Mouse (Mus musculus): Measurements from ENCODE around the gene Spred1. TPM values are rescaled to one million over a fixed set of nuclear protein-coding genes. Genes with fewer than 3 reads are reported as not detected.
A peak's percentile ranks its signal among the peaks of the same experiment; 100 is the strongest.

Spred1 gene
- polyA plus RNA-seq, 1 experiment from 2014 or later: 20.8 TPM

DNA sequence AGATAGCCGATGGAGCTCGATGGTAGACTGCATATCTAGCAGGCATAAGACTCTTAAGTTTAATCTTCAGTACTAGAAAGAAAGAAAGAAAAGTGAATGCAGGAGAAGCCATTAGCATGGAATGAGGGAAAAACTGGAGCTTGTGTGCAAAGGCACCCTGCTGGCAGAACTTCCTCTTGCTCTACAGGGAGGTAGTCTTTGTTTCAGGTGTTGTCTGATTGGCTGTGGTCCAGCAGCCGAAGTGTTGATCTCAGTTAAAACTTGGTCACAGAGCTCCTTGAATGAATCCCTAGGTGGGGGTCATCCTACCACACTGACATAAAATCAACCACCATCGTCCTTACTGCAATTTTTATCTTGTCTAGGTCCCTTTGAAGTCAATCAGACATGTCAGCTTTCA is 55.8 kb downstream of the Spred1 start:
- H3K27me3 ChIP-seq (ENCODE audit: control insufficient read depth, insufficient read depth, low read length): no peaks in the 10 kb centered on the region
- no peak overlapping the region for H3K4me2 ChIP-seq (ENCODE audit: low read depth, low read length, severe bottlenecking)
- H3K36me3 ChIP-seq (ENCODE audit: control insufficient read depth, insufficient read depth, low read length): no peaks in the 10 kb centered on the region
- H3K9ac ChIP-seq (ENCODE audit: low read length): no peak overlapping the region
- H3K4me1 ChIP-seq (replicated peaks; ENCODE audit: control insufficient read depth, insufficient read depth, low read length): no peaks in the 10 kb centered on the region
- H3K27ac ChIP-seq (ENCODE audit: low read depth, low read length): no peak overlapping the region
- no peak for ATAC-seq (replicated peaks; ENCODE audit: low FRiP score)
- 68% methylated on average over 4 of the region's 4 CpGs for WGBS
- no peak for DNase-seq (ENCODE audit: low spot score)
- no peaks in the 10 kb centered on the region for H3K9me3 ChIP-seq (ENCODE audit: control insufficient read depth, low read length)
- no peak overlapping the region for H3K4me3 ChIP-seq (ENCODE audit: low read depth, low read length)

- peaks cover 4% of the 10 kb centered on the region; the same call in 1 of the 2 replicates for H3K36me3 ChIP-seq (ENCODE audit: control insufficient read depth, insufficient read depth, low read length)
Observed at GRCm38 (mm10) chr2:117180250-117180885, 59.2 kb downstream of the Spred1 start.

DNA sequence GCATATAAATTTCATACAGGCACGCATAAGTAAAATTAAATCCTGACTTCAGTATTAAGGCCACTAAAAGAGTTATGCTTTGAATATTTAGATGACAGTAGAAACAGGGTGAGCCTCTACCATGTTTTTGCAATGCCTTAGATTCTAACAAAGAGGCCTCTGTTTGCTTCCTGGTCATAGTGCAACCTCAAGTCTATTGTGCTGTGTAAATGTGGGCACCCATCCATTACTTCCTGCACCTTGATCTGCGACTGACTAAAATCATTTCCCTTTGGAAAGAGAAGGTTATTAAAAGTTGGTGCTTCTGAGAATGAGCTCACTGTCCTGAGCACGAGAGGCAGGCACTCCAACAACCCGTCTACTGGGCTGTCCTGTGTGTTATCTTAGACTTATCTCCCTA is 64.4 kb downstream of the Spred1 start:
- Histone ChIP-seq H3K27ac (ENCODE audit: low read depth, low read length) (no peak overlapping the region), H3K4me3 (ENCODE audit: low read depth, low read length) (no peak overlapping the region), H3K4me2 (ENCODE audit: low read depth, low read length, severe bottlenecking) (no peak overlapping the region), H3K4me1 (replicated peaks; ENCODE audit: control insufficient read depth, insufficient read depth, low read length) (no peaks in the 10 kb centered on the region), H3K36me3 (ENCODE audit: control insufficient read depth, insufficient read depth, low read length) (peaks cover 10% of the 10 kb centered on the region; the same call in 1 of the 2 replicates), H3K9me3 (ENCODE audit: control insufficient read depth, low read length) (no peaks in the 10 kb centered on the region), H3K27me3 (ENCODE audit: control insufficient read depth, insufficient read depth, low read length) (no peaks in the 10 kb centered on the region), H3K9ac (ENCODE audit: low read length) (no peak overlapping the region)
- 75% methylated on average over 4 of the region's 4 CpGs for WGBS
- ATAC-seq (replicated peaks; ENCODE audit: low FRiP score): no peak
- no peak for DNase-seq (ENCODE audit: low spot score)

More at GRCm38 (mm10) chr2:117180250-117180885, 59.2 kb downstream of the Spred1 start:
- H3K4me2 ChIP-seq (ENCODE audit: low read depth, low read length, severe bottlenecking): no peak overlapping the region
- no peaks in the 10 kb centered on the region for H3K4me1 ChIP-seq (replicated peaks; ENCODE audit: control insufficient read depth, insufficient read depth, low read length)
- WGBS: 37% methylated on average over 7 of the region's 7 CpGs
- no peak overlapping the region for H3K27ac ChIP-seq (ENCODE audit: low read depth, low read length)
- H3K4me3 ChIP-seq (ENCODE audit: low read depth, low read length): no peak overlapping the region
- DNase-seq (ENCODE audit: low spot score) (peak; percentile 81), ATAC-seq (replicated peaks; ENCODE audit: low FRiP score) (peak; percentile 85)
- no peak overlapping the region for H3K9ac ChIP-seq (ENCODE audit: low read length)
- H3K9me3 ChIP-seq (ENCODE audit: control insufficient read depth, low read length): no peaks in the 10 kb centered on the region
- no peaks in the 10 kb centered on the region for H3K27me3 ChIP-seq (ENCODE audit: control insufficient read depth, insufficient read depth, low read length)

DNA sequence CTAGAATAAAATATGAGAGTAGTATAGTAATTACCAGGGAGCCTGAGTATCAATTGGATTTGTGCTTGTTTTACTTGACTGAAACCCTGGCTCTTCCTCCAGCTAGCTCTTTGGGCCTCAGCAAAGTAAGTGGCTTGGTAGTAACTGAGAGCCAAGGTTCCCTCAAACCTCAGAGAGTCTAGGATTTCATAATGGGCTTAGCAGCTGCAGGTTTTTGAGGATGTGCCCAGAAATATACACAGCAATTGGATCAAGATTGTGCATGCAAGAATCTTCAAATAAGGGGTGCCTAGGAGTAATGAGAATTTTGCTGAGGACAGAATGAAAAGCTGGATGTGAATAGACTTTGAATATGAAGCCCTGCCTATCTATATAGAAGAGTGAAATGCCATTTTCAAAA is 69.7 kb downstream of the Spred1 start:
- Histone ChIP-seq H3K27ac (ENCODE audit: low read depth, low read length) (no peak overlapping the region), H3K4me2 (ENCODE audit: low read depth, low read length, severe bottlenecking) (no peak overlapping the region), H3K4me3 (ENCODE audit: low read depth, low read length) (no peak overlapping the region), H3K27me3 (ENCODE audit: control insufficient read depth, insufficient read depth, low read length) (no peaks in the 10 kb centered on the region), H3K9me3 (ENCODE audit: control insufficient read depth, low read length) (no peaks in the 10 kb centered on the region), H3K36me3 (ENCODE audit: control insufficient read depth, insufficient read depth, low read length) (peaks cover 1% of the 10 kb centered on the region; the same call in 1 of the 2 replicates), H3K9ac (ENCODE audit: low read length) (no peak overlapping the region), H3K4me1 (replicated peaks; ENCODE audit: control insufficient read depth, insufficient read depth, low read length) (no peaks in the 10 kb centered on the region)
- DNase-seq (ENCODE audit: low spot score) (no peak), ATAC-seq (replicated peaks; ENCODE audit: low FRiP score) (no peak)

DNA sequence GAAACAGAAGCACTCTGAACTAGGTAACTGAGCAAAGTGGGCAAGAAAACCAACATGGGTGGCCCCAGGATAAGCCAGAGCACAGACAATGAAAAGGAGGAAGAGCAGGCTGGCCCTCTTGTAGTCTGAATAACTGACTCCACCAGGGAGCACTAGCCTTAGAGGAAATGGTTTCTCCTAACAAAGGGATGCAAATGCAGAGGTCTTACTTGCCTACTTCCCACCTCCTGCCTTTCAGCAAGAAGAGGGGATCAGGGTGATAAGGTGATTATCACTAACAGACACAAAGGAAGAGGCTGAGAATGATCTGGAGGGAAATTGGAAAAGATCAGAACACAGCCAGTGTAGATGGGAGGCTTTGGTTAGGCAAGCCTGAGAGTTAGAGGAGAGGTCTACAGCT is 73.1 kb downstream of the Spred1 start:
- Histone ChIP-seq H3K4me2 (ENCODE audit: low read depth, low read length, severe bottlenecking) (no peak overlapping the region), H3K27ac (ENCODE audit: low read depth, low read length) (no peak overlapping the region), H3K27me3 (ENCODE audit: control insufficient read depth, insufficient read depth, low read length) (no peaks in the 10 kb centered on the region), H3K9ac (ENCODE audit: low read length) (no peak overlapping the region), H3K4me3 (ENCODE audit: low read depth, low read length) (no peak overlapping the region), H3K36me3 (ENCODE audit: control insufficient read depth, insufficient read depth, low read length) (no peaks in the 10 kb centered on the region), H3K4me1 (replicated peaks; ENCODE audit: control insufficient read depth, insufficient read depth, low read length) (no peaks in the 10 kb centered on the region), H3K9me3 (ENCODE audit: control insufficient read depth, low read length) (no peaks in the 10 kb centered on the region)
- ATAC-seq (replicated peaks; ENCODE audit: low FRiP score): no peak
- no peak for DNase-seq (ENCODE audit: low spot score)

GRCm38 (mm10) chr2:117195151-117195550 is 74.0 kb downstream of the Spred1 start:
- Histone ChIP-seq H3K36me3 (ENCODE audit: control insufficient read depth, insufficient read depth, low read length) (no peaks in the 10 kb centered on the region), H3K4me3 (ENCODE audit: low read depth, low read length) (no peak overlapping the region), H3K9ac (ENCODE audit: low read length) (no peak overlapping the region), H3K27ac (ENCODE audit: low read depth, low read length) (no peak overlapping the region), H3K4me1 (replicated peaks; ENCODE audit: control insufficient read depth, insufficient read depth, low read length) (no peaks in the 10 kb centered on the region), H3K4me2 (ENCODE audit: low read depth, low read length, severe bottlenecking) (no peak overlapping the region), H3K9me3 (ENCODE audit: control insufficient read depth, low read length) (no peaks in the 10 kb centered on the region), H3K27me3 (ENCODE audit: control insufficient read depth, insufficient read depth, low read length) (no peaks in the 10 kb centered on the region)
- ATAC-seq (replicated peaks; ENCODE audit: low FRiP score) (no peak), DNase-seq (ENCODE audit: low spot score) (no peak)
- WGBS: 38% methylated on average over 2 of the region's 2 CpGs

- H3K4me3 ChIP-seq (ENCODE audit: low read depth, low read length): no peak overlapping the region
- H3K4me1 ChIP-seq (replicated peaks; ENCODE audit: control insufficient read depth, insufficient read depth, low read length): no peaks in the 10 kb centered on the region
- no peak overlapping the region for H3K9ac ChIP-seq (ENCODE audit: low read length)
- H3K4me2 ChIP-seq (ENCODE audit: low read depth, low read length, severe bottlenecking): no peak overlapping the region
- no peak for ATAC-seq (replicated peaks; ENCODE audit: low FRiP score)
- DNase-seq (ENCODE audit: low spot score): no peak
- no peaks in the 10 kb centered on the region for H3K36me3 ChIP-seq (ENCODE audit: control insufficient read depth, insufficient read depth, low read length)
- WGBS: 67% methylated on average over 6 of the region's 7 CpGs
- H3K27me3 ChIP-seq (ENCODE audit: control insufficient read depth, insufficient read depth, low read length): no peaks in the 10 kb centered on the region
- no peak overlapping the region for H3K27ac ChIP-seq (ENCODE audit: low read depth, low read length)
- H3K9me3 ChIP-seq (ENCODE audit: control insufficient read depth, low read length): no peaks in the 10 kb centered on the region
Observed at GRCm38 (mm10) chr2:117195578-117195977, 74.4 kb downstream of the Spred1 start.

DNA sequence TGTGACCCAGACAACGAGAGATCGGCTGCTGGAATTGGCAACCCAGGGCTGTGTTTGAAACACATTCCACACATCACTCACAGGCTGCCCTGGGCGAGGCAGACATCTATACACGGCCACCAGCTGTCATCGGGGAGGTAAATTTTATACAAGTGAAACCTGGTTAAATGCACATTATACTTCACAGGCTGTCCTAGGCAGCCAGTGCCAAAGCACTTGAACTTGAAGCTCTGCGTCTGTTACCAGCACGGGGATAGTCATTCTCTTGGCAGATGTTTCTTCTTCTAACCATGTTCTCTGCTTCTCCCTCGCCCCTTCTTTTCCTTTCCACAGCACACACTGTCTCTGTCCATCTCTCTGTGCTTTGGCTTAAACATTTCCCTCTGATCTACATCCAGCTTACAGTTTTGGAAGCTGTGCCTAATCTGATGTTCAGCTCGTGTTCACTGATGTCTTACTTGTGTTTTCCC is 79.7 kb downstream of the Spred1 start:
- no peak for ATAC-seq (replicated peaks; ENCODE audit: low FRiP score)
- no peaks in the 10 kb centered on the region for H3K36me3 ChIP-seq (ENCODE audit: control insufficient read depth, insufficient read depth, low read length)
- no peaks in the 10 kb centered on the region for H3K9me3 ChIP-seq (ENCODE audit: control insufficient read depth, low read length)
- no peak for DNase-seq (ENCODE audit: low spot score)
- H3K9ac ChIP-seq (ENCODE audit: low read length): no peak overlapping the region
- no peaks in the 10 kb centered on the region for H3K27me3 ChIP-seq (ENCODE audit: control insufficient read depth, insufficient read depth, low read length)
- H3K27ac ChIP-seq (ENCODE audit: low read depth, low read length): no peak overlapping the region
- H3K4me1 ChIP-seq (replicated peaks; ENCODE audit: control insufficient read depth, insufficient read depth, low read length): 0 out of 2 replicates have a peak, but pooled peaks cover 2% of the 10 kb centered on the region
- H3K4me2 ChIP-seq (ENCODE audit: low read depth, low read length, severe bottlenecking): no peak overlapping the region
- 47% methylated on average over 9 of the region's 9 CpGs for WGBS
- H3K4me3 ChIP-seq (ENCODE audit: low read depth, low read length): no peak overlapping the region

DNA sequence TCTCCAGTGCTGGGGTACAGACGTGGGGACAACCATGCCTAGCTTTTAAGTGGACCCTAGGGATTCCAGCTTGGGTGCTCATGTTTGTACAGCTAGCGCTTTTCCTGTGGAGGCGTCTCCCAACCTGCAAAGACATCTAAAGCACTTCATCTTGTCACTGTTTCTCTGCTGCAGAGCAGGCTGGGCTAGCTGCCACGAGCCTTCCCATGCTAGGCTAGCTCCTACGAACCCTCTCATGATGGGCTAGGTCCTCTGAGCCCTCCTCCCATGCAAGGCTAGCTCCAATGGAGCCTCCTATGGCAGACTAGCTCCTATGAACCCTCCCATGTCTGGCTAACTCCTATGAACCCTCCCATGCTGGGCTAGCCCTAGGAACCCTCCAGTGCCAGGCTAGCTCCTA is 82.2 kb downstream of the Spred1 start:
- ATAC-seq (replicated peaks; ENCODE audit: low FRiP score): no peak
- H3K4me1 ChIP-seq (replicated peaks; ENCODE audit: control insufficient read depth, insufficient read depth, low read length): 0 out of 2 replicates have a peak, but pooled peaks cover 2% of the 10 kb centered on the region
- H3K36me3 ChIP-seq (ENCODE audit: control insufficient read depth, insufficient read depth, low read length): no peaks in the 10 kb centered on the region
- H3K9me3 ChIP-seq (ENCODE audit: control insufficient read depth, low read length): no peaks in the 10 kb centered on the region; the same call in 1 of the 2 replicates
- whole genome bisulfite sequencing: 82% methylated on average over 5 of the region's 5 CpGs
- H3K4me2 ChIP-seq (ENCODE audit: low read depth, low read length, severe bottlenecking): no peak overlapping the region
- no peak for DNase-seq (ENCODE audit: low spot score)
- no peaks in the 10 kb centered on the region for H3K27me3 ChIP-seq (ENCODE audit: control insufficient read depth, insufficient read depth, low read length)
- no peak overlapping the region for H3K27ac ChIP-seq (ENCODE audit: low read depth, low read length)
- no peak overlapping the region for H3K4me3 ChIP-seq (ENCODE audit: low read depth, low read length)
- H3K9ac ChIP-seq (ENCODE audit: low read length): no peak overlapping the region

All from forebrain, embryonic 11.5 days (tissue).